Mouse (Mus musculus): ENCODE results near the gene Lipc.

Gene Lipc

GRCm38 (mm10) chr9:70954226-70954625, 2.2 kb upstream of the Lipc start:
- DNase-seq, result no peak

- no peak for DNase-seq
These were observed 2.7 kb downstream of the Lipc start for GRCm38 (mm10) chr9:70949336-70949735.

- no peak for DNase-seq
These were observed 4.7 kb downstream of the Lipc start for GRCm38 (mm10) chr9:70947312-70947711.

GRCm38 (mm10) chr9:70942686-70943333, 9.2 kb downstream of the Lipc start:
- no peak for DNase-seq

- no peak for DNase-seq
These were observed 12.1 kb downstream of the Lipc start for GRCm38 (mm10) chr9:70939752-70940501.

GRCm38 (mm10) chr9:70938850-70939249, 13.2 kb downstream of the Lipc start:
- DNase-seq, result no peak

- no peak for DNase-seq
These were observed 13.9 kb downstream of the Lipc start for GRCm38 (mm10) chr9:70938134-70938533.

- no peak for DNase-seq
These were observed 17.3 kb downstream of the Lipc start for GRCm38 (mm10) chr9:70934587-70935295.

- no peak for DNase-seq
These were observed 21.4 kb downstream of the Lipc start for GRCm38 (mm10) chr9:70930641-70931020.

- DNase-seq, result peak; percentile 34
These were observed 22.0 kb downstream of the Lipc start for GRCm38 (mm10) chr9:70929840-70930640.

GRCm38 (mm10) chr9:70928472-70928871, 23.6 kb downstream of the Lipc start:
- no peak for DNase-seq

GRCm38 (mm10) chr9:70927701-70928100, 24.3 kb downstream of the Lipc start:
- no peak for DNase-seq

GRCm38 (mm10) chr9:70926820-70927588, 25.0 kb downstream of the Lipc start:
- no peak for DNase-seq

GRCm38 (mm10) chr9:70925225-70925624, 26.8 kb downstream of the Lipc start:
- no peak for DNase-seq

GRCm38 (mm10) chr9:70924763-70925162, 27.3 kb downstream of the Lipc start:
- DNase-seq, result no peak

GRCm38 (mm10) chr9:70921781-70922565, 30.1 kb downstream of the Lipc start:
- DNase-seq, result no peak

GRCm38 (mm10) chr9:70921132-70921531, 30.9 kb downstream of the Lipc start:
- DNase-seq, result no peak

- no peak for DNase-seq
These were observed 32.8 kb downstream of the Lipc start for GRCm38 (mm10) chr9:70919271-70919670.

- DNase-seq, result no peak
These were observed 35.5 kb downstream of the Lipc start for GRCm38 (mm10) chr9:70916516-70916915.

GRCm38 (mm10) chr9:70915356-70915685, 36.7 kb downstream of the Lipc start:
- DNase-seq, result no peak

- DNase-seq, result no peak
These were observed 37.2 kb downstream of the Lipc start for GRCm38 (mm10) chr9:70914659-70915355.
